23 mouse cellular contexts compared by ENCODE assay signal in the genomic region with DNA sequence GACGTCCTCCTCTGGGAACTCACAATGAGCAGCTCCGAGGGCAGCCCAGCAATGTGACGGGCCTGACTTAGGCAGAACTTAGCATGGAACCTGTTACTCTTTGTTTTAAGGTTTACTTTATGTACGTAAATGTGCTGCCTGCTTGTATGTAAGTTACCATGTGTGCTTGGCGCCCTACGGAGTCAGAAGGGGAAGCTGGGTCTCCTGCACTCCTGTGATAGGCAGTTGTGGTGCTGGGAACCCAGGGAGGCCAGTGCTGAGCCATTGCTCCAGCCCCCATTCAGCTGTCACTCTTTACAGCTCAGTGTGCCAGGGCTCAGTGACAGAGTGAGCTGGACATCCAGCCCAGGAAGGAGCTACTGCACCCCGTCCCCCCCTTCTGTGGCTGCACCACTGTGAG. TPM values are rescaled to one million over a fixed set of nuclear protein-coding genes. Genes with fewer than 3 reads are reported as not detected.
DNase-seq lines count a peak whose midpoint lies in the region; ATAC-seq and TF ChIP-seq lines count a peak whose summit lies in the region.
"Had no signal": no experiment of that assay in that cellular context is flagged by ENCODE, and none has a peak within 500 bp of the region (broad histone marks: within the 10 kb centered on the region; RNA-seq: fewer than 3 reads in every experiment).

No protein-coding gene starts in this region.

- peaks cover 52% of the 10 kb centered on the region for H3K4me1 ChIP-seq in liver, embryonic 11.5 days (replicated peaks; ENCODE audit: control insufficient read depth, insufficient read depth, low read length)
- H3K4me1 ChIP-seq in liver, embryonic 15.5 days (replicated peaks), result peaks cover 84% of the 10 kb centered on the region

- H3K9ac ChIP-seq in liver, embryonic 11.5 days (ENCODE audit: low read depth, low read length), result peak overlapping the region; percentile 52
- peak overlapping the region; percentile 99 for H3K9ac ChIP-seq in liver, embryonic 15.5 days
- H3K9ac ChIP-seq: kidney, embryonic 15.5 days; lung, embryonic 15.5 days; neural tube, embryonic 15.5 days had no signal

- H3K4me3 ChIP-seq in gastrocnemius, adult 2 months, result no peak overlapping the region
- H3K4me3 ChIP-seq in liver, embryonic 11.5 days (ENCODE audit: low read depth, low read length), result no peak overlapping the region
- H3K4me3 ChIP-seq in liver, embryonic 15.5 days (replicated peaks), result peak overlapping the region; percentile 94
- H3K4me3 ChIP-seq: kidney, embryonic 15.5 days; lung, embryonic 15.5 days; neural tube, embryonic 15.5 days had no signal

- 79% methylated on average over 7 of the region's 7 CpGs for WGBS in liver, embryonic 11.5 days
- WGBS in liver, embryonic 15.5 days (ENCODE audit: insufficient replicate concordance), result 66% methylated on average over 7 of the region's 7 CpGs

- no peaks in the 10 kb centered on the region for H3K27me3 ChIP-seq in liver, embryonic 11.5 days (replicated peaks; ENCODE audit: control insufficient read depth, insufficient read depth, low read length)
- H3K27me3 ChIP-seq in liver, embryonic 15.5 days, result no peaks in the 10 kb centered on the region
- H3K27me3 ChIP-seq: kidney, embryonic 15.5 days; lung, embryonic 15.5 days; neural tube, embryonic 15.5 days had no signal

- H3K4me2 ChIP-seq in liver, embryonic 11.5 days, result peak overlapping the region; percentile 34
- peak overlapping the region; percentile 79 for H3K4me2 ChIP-seq in liver, embryonic 15.5 days
- H3K4me2 ChIP-seq: kidney, embryonic 15.5 days; lung, embryonic 15.5 days; midbrain, embryonic 11.5 days; neural tube, embryonic 15.5 days had no signal

- H3K36me3 ChIP-seq in liver, embryonic 11.5 days (ENCODE audit: control insufficient read depth, insufficient read depth, low read length), result peaks cover 12% of the 10 kb centered on the region
- peaks cover 54% of the 10 kb centered on the region for H3K36me3 ChIP-seq in liver, embryonic 15.5 days (replicated peaks)

- TF ChIP-seq CTCF in gastrocnemius, adult 2 months (IDR thresholded peaks at IDR 0.05), result no peak

- DNase-seq in gastrocnemius, adult 2 months, result peak; percentile 31
- DNase-seq in gastrocnemius, postnatal 36 days, result no peak
- no peak for DNase-seq in liver, embryonic 11.5 days (ENCODE audit: low spot score)
- DNase-seq in liver (no peak), MEL-GATA-1-ER (ENCODE audit: extremely low read depth, low read depth) (peak; percentile 70)
- DNase-seq in adrenal gland, postnatal 4 days (ENCODE audit: low spot score in 2 of 2), result no peak
- DNase-seq in left cerebral cortex, postnatal 4 days, result no peak
- DNase-seq: adrenal gland, postnatal 10 days; cerebellum, adult 2 months; cerebellum, postnatal 25 days; heart, postnatal 36 days; kidney, postnatal 36 days; lung, postnatal 36 days; right cerebral cortex, adult 18-20 months; thymus, adult 2 months had no signal

- no peak for ATAC-seq in liver, embryonic 11.5 days (replicated peaks; ENCODE audit: low FRiP score)
- ATAC-seq in liver, embryonic 15.5 days (ENCODE audit: insufficient read depth), result no peak
- ATAC-seq: intestine, postnatal 0 days had no signal

- H3K27ac ChIP-seq in gastrocnemius, adult 2 months, result peak overlapping the region; percentile 86
- peak overlapping the region; percentile 97; the same call in 1 of the 2 replicates for H3K27ac ChIP-seq in liver, embryonic 11.5 days (ENCODE audit: low read depth, low read length)
- H3K27ac ChIP-seq in liver, embryonic 15.5 days (replicated peaks), result peak overlapping the region; percentile 99
- H3K27ac ChIP-seq: kidney, embryonic 15.5 days; lung, embryonic 15.5 days; neural tube, embryonic 15.5 days; stomach, postnatal 0 days had no signal

- no peaks in the 10 kb centered on the region for H3K9me3 ChIP-seq in liver, embryonic 11.5 days (ENCODE audit: control insufficient read depth, low read length)
- no peaks in the 10 kb centered on the region for H3K9me3 ChIP-seq in liver, embryonic 15.5 days (replicated peaks)
- H3K9me3 ChIP-seq: kidney, embryonic 15.5 days; lung, embryonic 15.5 days; neural tube, embryonic 15.5 days had no signal

- intact Hi-C loops in gastrocnemius, adult 2 months (cut with DNase I), result no loop called here
- intact Hi-C loops in gastrocnemius, postnatal 36 days (cut with DNase I), result no loop called here
- intact Hi-C loops in left cerebral cortex, postnatal 4 days (cut with DNase I), result no loop called here

RNA-seq across cellular contexts. Expression of a gene that starts 4.9 kb away (rescaled TPM):
- 100 to 1,000 TPM; 170 to 181 TPM for total RNA-seq in gastrocnemius, adult 2 months (2021)
- total RNA-seq in gastrocnemius, postnatal 36 days (2021), result 100 to 1,000 TPM; 160 to 167 TPM
- polyA plus RNA-seq in liver, embryonic 11.5 days (2014; fragmentation: Nextera tagmentation; extraction: Ambion mirVana), result 304 and 308 TPM in 2 replicates
- 187 and 195 TPM in 2 replicates for polyA plus RNA-seq in liver, embryonic 15.5 days (2015; fragmentation: Nextera tagmentation; extraction: Ambion mirVana)
- 100 to 1,000 TPM; 194 to 200 TPM for total RNA-seq in adrenal gland, postnatal 4 days (2021)
- total RNA-seq in left cerebral cortex, postnatal 4 days (2021), result 100 to 1,000 TPM; 217 TPM

RNA-seq across cellular contexts. Expression of a gene that starts 34.3 kb away (rescaled TPM):
- total RNA-seq in gastrocnemius, adult 2 months (2021), result 10 to 100 TPM in 1 of 2 experiments, 1 to 10 TPM in 1; 3.7 to 11.5 TPM
- total RNA-seq in gastrocnemius, postnatal 36 days (2021), result 10 to 100 TPM in 1 of 2 experiments, 1 to 10 TPM in 1; 6.3 to 11.4 TPM
- polyA plus RNA-seq in liver, embryonic 11.5 days (2014; fragmentation: Nextera tagmentation; extraction: Ambion mirVana), result 3.8 and 4.9 TPM in 2 replicates
- polyA plus RNA-seq in liver, embryonic 15.5 days (2015; fragmentation: Nextera tagmentation; extraction: Ambion mirVana), result 0.63 TPM in 1 of 2 replicates, not detected in the other
- total RNA-seq in adrenal gland, postnatal 4 days (2021), result 10 to 100 TPM; 18.2 to 23.0 TPM
- total RNA-seq in left cerebral cortex, postnatal 4 days (2021), result 10 to 100 TPM; 30.8 to 32.7 TPM
- polyA plus RNA-seq: urinary bladder, adult 2 months had no signal

Comparison
In these comparisons a context has a peak if more than half of its experiments do, and no peak if none do; other contexts are left out.
1. DNase-seq: peak in gastrocnemius, adult 2 months (single experiment) and MEL-GATA-1-ER (single experiment); none in gastrocnemius, postnatal 36 days (0 of 2), liver, embryonic 11.5 days (single experiment), liver (single experiment), adrenal gland, postnatal 4 days (0 of 2) and left cerebral cortex, postnatal 4 days (single experiment).
2. Peak in every context shown above with its lines, with median percentiles within 50 percentile points of each other: H3K27ac ChIP-seq.